Mouse (Mus musculus) MEL (cell line): ENCODE measurements around the gene Top2a. TPM values are rescaled to one million over a fixed set of nuclear protein-coding genes. Genes with fewer than 3 reads are reported as not detected.

Experiments used
- DNase-seq: peaks from one replicate; pipeline ENCODE4 v3.0.0; 2011; ENCODE audit warnings: low read depth, low spot score
- H3K27ac ChIP-seq: 2 replicates; pipeline ENCODE4 v1.5.1; 2012; ENCODE audit warnings: low read depth, mild to moderate bottlenecking, control low read depth, low read length, moderate library complexity; ENCODE audit not compliant: control insufficient read depth
- H3K27me3 ChIP-seq, 2 experiments: fragments of 150-350 bp in 1 of 2; sonication (generic) in 1 of 2; 2 replicates each; pipeline ENCODE4 v1.6.1; 2012; ENCODE audit warnings: low read length in 2 of 2, mild to moderate bottlenecking in 2 of 2, improper control_type of control experiment in 1 of 2, moderate library complexity in 1 of 2; ENCODE audit not compliant: insufficient read depth in 2 of 2, control insufficient read depth in 1 of 2
- H3K36me3 ChIP-seq, 2 experiments: 2 replicates each; pipeline ENCODE4 v1.6.1; 2012 to 2014; ENCODE audit warnings: low read length in 2 of 2, improper control_type of control experiment in 1 of 2, inconsistent platforms in 1 of 2, mild to moderate bottlenecking in 1 of 2; ENCODE audit not compliant: insufficient read depth in 2 of 2, control insufficient read depth in 1 of 2
- H3K4me1 ChIP-seq, 2 experiments: fragments of 150-350 bp in 1 of 2; sonication (generic) in 1 of 2; 2 replicates each; pipeline ENCODE4 v1.6.1; 2012; ENCODE audit warnings: low read length in 2 of 2, improper control_type of control experiment in 1 of 2, mild to moderate bottlenecking in 1 of 2; ENCODE audit not compliant: insufficient read depth in 2 of 2, control insufficient read depth in 1 of 2
- H3K4me3 ChIP-seq, 2 experiments: fragments of 150-350 bp in 1 of 2; sonication (generic) in 1 of 2; 2 replicates each; pipeline ENCODE4 v1.5.1; 2012; ENCODE audit warnings: low read depth in 2 of 2, low read length in 2 of 2, mild to moderate bottlenecking in 2 of 2, moderate library complexity in 2 of 2, control low read depth in 1 of 2, improper control_type of control experiment in 1 of 2; ENCODE audit not compliant: control insufficient read depth in 1 of 2, insufficient read depth in 1 of 2
- H3K79me2 ChIP-seq: 2 replicates; pipeline ENCODE4 v1.6.1; 2012; ENCODE audit warnings: mild to moderate bottlenecking, low read length, moderate library complexity; ENCODE audit not compliant: control insufficient read depth, poor library complexity, insufficient read depth
- H3K9ac ChIP-seq: 2 replicates; pipeline ENCODE4 v1.6.1; 2012; ENCODE audit warnings: low read depth, mild to moderate bottlenecking, control low read depth, low read length, moderate library complexity; ENCODE audit not compliant: control insufficient read depth, poor library complexity, severe bottlenecking
- H3K9me3 ChIP-seq: fragments of 150-350 bp; sonication (generic); replicated peaks from 2 replicates; pipeline ENCODE4 v1.6.1; 2012; ENCODE audit warnings: mild to moderate bottlenecking, low read length, improper control_type of control experiment, moderate library complexity; ENCODE audit not compliant: insufficient read depth
- CTCF ChIP-seq, 3 experiments: IDR thresholded peaks in 2 of 3; conservative IDR thresholded peaks in 1 of 3; 2 replicates each; pipeline ENCODE4 v1.5.1; 2011 to 2012; ENCODE audit warnings: low read length in 3 of 3, low read depth in 2 of 3, mild to moderate bottlenecking in 2 of 3, improper control_type of control experiment in 1 of 3, inconsistent platforms in 1 of 3, mixed read lengths in 1 of 3, moderate library complexity in 1 of 3; ENCODE audit not compliant: control insufficient read depth in 1 of 3, insufficient read depth in 1 of 3, poor library complexity in 1 of 3, severe bottlenecking in 1 of 3
- E2F4 ChIP-seq: IDR thresholded peaks from 2 replicates; pipeline ENCODE4 v1.6.1; 2011; ENCODE audit warnings: low read depth, low read length, improper control_type of control experiment, borderline replicate concordance
- ELF1 ChIP-seq: IDR thresholded peaks from 2 replicates; pipeline ENCODE4 v1.6.1; 2014; ENCODE audit warnings: low read depth, mild to moderate bottlenecking, inconsistent platforms, low read length, improper control_type of control experiment, moderate library complexity
- EP300 ChIP-seq, 2 experiments: IDR thresholded peaks; 2 replicates each; pipeline ENCODE4 v1.6.1; 2011; ENCODE audit warnings: improper control_type of control experiment in 2 of 2, low read length in 2 of 2, low read depth in 1 of 2, mild to moderate bottlenecking in 1 of 2
- ETS1 ChIP-seq: IDR thresholded peaks from 2 replicates; pipeline ENCODE4 v1.6.1; 2012; ENCODE audit warnings: low read depth, mild to moderate bottlenecking, inconsistent platforms, low read length, improper control_type of control experiment, moderate library complexity
- HCFC1 ChIP-seq: IDR thresholded peaks from 2 replicates; pipeline ENCODE4 v1.6.1; 2012; ENCODE audit warnings: low read depth, mild to moderate bottlenecking, inconsistent platforms, low read length, improper control_type of control experiment, moderate library complexity
- KAT2A ChIP-seq: conservative IDR thresholded peaks from 2 replicates; pipeline ENCODE4 v1.6.1; 2012; ENCODE audit warnings: low read depth, low read length, improper control_type of control experiment, inconsistent platforms
- MAX ChIP-seq: IDR thresholded peaks from 2 replicates; pipeline ENCODE4 v1.6.1; 2011; ENCODE audit warnings: low read length, improper control_type of control experiment
- MAZ ChIP-seq: IDR thresholded peaks from 2 replicates; pipeline ENCODE4 v1.6.1; 2012; ENCODE audit warnings: low read depth, mild to moderate bottlenecking, inconsistent platforms, low read length, improper control_type of control experiment
- NELFE ChIP-seq: IDR thresholded peaks from 2 replicates; pipeline ENCODE4 v1.6.1; 2011; ENCODE audit warnings: low read depth, low read length, improper control_type of control experiment
- NRF1 ChIP-seq: IDR thresholded peaks from 2 replicates; pipeline ENCODE4 v1.6.1; 2014; ENCODE audit warnings: low read depth, mild to moderate bottlenecking, inconsistent platforms, low read length, improper control_type of control experiment, moderate library complexity; ENCODE audit not compliant: poor library complexity, insufficient read depth, severe bottlenecking
- POLR2A ChIP-seq, 2 experiments: IDR thresholded peaks; 2 replicates each; pipeline ENCODE4 v1.6.1; 2011 to 2012; ENCODE audit warnings: low read length in 2 of 2, mild to moderate bottlenecking in 2 of 2, control low read depth in 1 of 2, improper control_type of control experiment in 1 of 2, low read depth in 1 of 2, moderate library complexity in 1 of 2; ENCODE audit not compliant: control insufficient read depth in 1 of 2, insufficient read depth in 1 of 2, poor library complexity in 1 of 2
- RCOR1 ChIP-seq: IDR thresholded peaks from 2 replicates; pipeline ENCODE4 v1.6.1; 2012; ENCODE audit warnings: low read depth, mild to moderate bottlenecking, inconsistent platforms, low read length, improper control_type of control experiment
- SIN3A ChIP-seq: IDR thresholded peaks from 2 replicates; pipeline ENCODE4 v1.6.1; 2012; ENCODE audit warnings: low read length, improper control_type of control experiment, inconsistent platforms
- SMC3 ChIP-seq: IDR thresholded peaks from 2 replicates; pipeline ENCODE4 v1.6.1; 2011; ENCODE audit warnings: low read depth, low read length, improper control_type of control experiment
- TBP ChIP-seq: IDR thresholded peaks from 2 replicates; pipeline ENCODE4 v1.8.0; 2011; ENCODE audit warnings: low read depth, low read length, improper control_type of control experiment
- TCF12 ChIP-seq: IDR thresholded peaks from 2 replicates; pipeline ENCODE4 v1.6.1; 2014; ENCODE audit warnings: low read depth, mild to moderate bottlenecking, inconsistent platforms, low read length, improper control_type of control experiment, moderate library complexity
- UBTF ChIP-seq: IDR thresholded peaks from 2 replicates; pipeline ENCODE4 v1.6.1; 2012; ENCODE audit warnings: low read depth, mild to moderate bottlenecking, inconsistent platforms, low read length, improper control_type of control experiment, moderate library complexity, borderline replicate concordance; ENCODE audit not compliant: insufficient read depth
- ZKSCAN1 ChIP-seq: IDR thresholded peaks from 2 replicates; pipeline ENCODE4 v1.6.1; 2012; ENCODE audit warnings: low read depth, mild to moderate bottlenecking, inconsistent platforms, low read length, improper control_type of control experiment, moderate library complexity
- polyA plus RNA-seq, 2 experiments: library from polyadenylated mRNA; stranded (reverse) in 1 of 2; unstranded in 1 of 2; fragments of >175 nt in 1 of 2; fragments of >200 nt in 1 of 2; gene quantifications; 2 replicates each; pipeline versions ENCODE4 v1.2.1 to v1.2.4; 2012; ENCODE audit warnings: low replicate concordance in 2 of 2, low read depth in 1 of 2; ENCODE audit not compliant: insufficient read length in 2 of 2, insufficient read depth in 1 of 2, missing spikeins in 1 of 2
- total RNA-seq: library from RNA; depleted of rRNA; stranded (reverse); fragments of 300-350 nt; gene quantifications from 2 replicates; pipeline ENCODE4 v1.2.3, GENCODE M21; 2012

Gene Top2a
- total and polyA plus RNA-seq, 3 experiments = 395 to 643 (median 443) TPM

DNA sequence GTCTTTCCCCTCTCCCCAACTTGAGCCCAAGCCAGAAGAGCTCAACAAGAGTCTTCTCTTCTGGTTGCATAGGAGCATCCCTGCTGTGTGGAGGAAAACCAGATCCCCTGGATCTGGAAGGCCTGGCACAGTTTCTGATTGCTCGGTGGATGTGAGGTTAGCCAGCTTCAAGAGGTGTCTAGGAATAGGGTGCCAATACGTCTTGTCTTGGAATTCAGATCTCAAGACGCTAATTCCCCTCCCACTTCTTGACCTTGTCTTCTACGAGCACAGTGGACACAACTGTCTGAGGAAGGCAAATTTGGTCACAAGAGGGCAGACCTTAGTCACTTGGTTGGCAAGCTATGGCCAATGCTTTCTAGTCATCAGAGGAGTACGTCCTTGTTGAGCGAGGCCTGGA is 19.6 kb upstream of the Top2a start:
- H3K4me1 ChIP-seq = peaks cover 0 to 6% of the 10 kb centered on the region in 2 experiments; a peak in 1 of 4 replicates
- no peak overlapping the region for H3K27ac ChIP-seq
- H3K27me3 ChIP-seq = no peaks in the 10 kb centered on the region
- DNase-seq = no peak
- H3K9me3 ChIP-seq = no peaks in the 10 kb centered on the region
- H3K4me3 ChIP-seq = no peak overlapping the region
- no peak for TF ChIP-seq MAX
- no peak for TF ChIP-seq CTCF (IDR thresholded peaks at IDR 0.05 in 2 of 3, conservative IDR thresholded peaks at IDR 0.05 in 1 of 3; ENCODE audit: control insufficient read depth in 1 of 3, insufficient read depth in 1 of 3, low read depth in 2 of 3, low read length in 3 of 3, poor library complexity in 1 of 3, severe bottlenecking in 1 of 3)
- 0 out of 2 replicates have a peak, but pooled peaks have one; percentile 21 for TF ChIP-seq SMC3
- TF ChIP-seq NELFE = no peak
- no peak for TF ChIP-seq MAZ
- TF ChIP-seq, all 39 proteins: peak for 1
- Histone ChIP-seq H3K9ac (no peak overlapping the region), H3K36me3 (no peaks in the 10 kb centered on the region), H3K79me2 (peaks cover 9% of the 10 kb centered on the region)

GRCm38 (mm10) chr11:99042834-99043431 is 18.9 kb upstream of the Top2a start:
- Histone ChIP-seq H3K4me1 (peaks cover 0 to 6% of the 10 kb centered on the region in 2 experiments; a peak in 1 of 4 replicates), H3K4me3 (peak overlapping the region; percentile 63 to 65), H3K9me3 (no peaks in the 10 kb centered on the region), H3K79me2 (peaks cover 9% of the 10 kb centered on the region), H3K9ac (peak overlapping the region; percentile 58), H3K27ac (peak overlapping the region; percentile 87), H3K36me3 (no peaks in the 10 kb centered on the region), H3K27me3 (no peaks in the 10 kb centered on the region)
- TF ChIP-seq MAZ (no peak), RCOR1 (0 out of 2 replicates have a peak, but pooled peaks have one; percentile 8), EP300 (IDR thresholded peaks at IDR 0.05; ENCODE audit: low read depth in 1 of 2, low read length in 2 of 2) (peak; percentile 41 to 44; a peak in 2 of 4 replicates), POLR2A (IDR thresholded peaks at IDR 0.05; ENCODE audit: control insufficient read depth in 1 of 2, insufficient read depth in 1 of 2, low read depth in 1 of 2, low read length in 2 of 2, poor library complexity in 1 of 2) (0 out of 4 replicates have a peak, but pooled peaks of 1 of the 2 experiments have one; percentile 30), KAT2A (no peak), ZKSCAN1 (peak; percentile 47; the same call in 1 of the 2 replicates), ETS1 (peak; percentile 10; the same call in 1 of the 2 replicates), SIN3A (peak; percentile 62), TCF12 (peak; percentile 39; the same call in 1 of the 2 replicates), MAX (0 out of 2 replicates have a peak, but pooled peaks have one; percentile 24), HCFC1 (peak; percentile 58; the same call in 1 of the 2 replicates), E2F4 (no peak), NRF1 (no peak), ELF1 (peak; percentile 56; the same call in 1 of the 2 replicates), TBP (peak; percentile 70; the same call in 1 of the 2 replicates), NELFE (peak; percentile 40; the same call in 1 of the 2 replicates), UBTF (peak; percentile 33; the same call in 1 of the 2 replicates)
- DNase-seq = peak; percentile 90
